In genomic region chr5:24283181-24283580, GRCm38 (mm10) we compare ENCODE assay signal across 19 mouse cellular contexts.
DNase-seq lines count a peak whose midpoint lies in the region; ATAC-seq lines count a peak whose summit lies in the region.
"Had no signal": no experiment of that assay in that cellular context is flagged by ENCODE, and none has a peak within 500 bp of the region (broad histone marks: within the 10 kb centered on the region; RNA-seq: fewer than 3 reads in every experiment).

No protein-coding gene starts in this region.

- ATAC-seq in erythroblast, adult 5-6 weeks (replicated peaks; ENCODE audit: low FRiP score, poor library complexity, severe bottlenecking), result no peak
- ATAC-seq: CD4-positive, CD25-positive, alpha-beta regulatory T cell, adult 4 months; forebrain, embryonic 13.5 days; forebrain, embryonic 15.5 days had no signal

- DNase-seq in adrenal gland, adult 2 months, result peak; percentile 36
- DNase-seq in adrenal gland, adult 18-20 months (ENCODE audit: low spot score in 2 of 2), result no peak
- DNase-seq in 3T3-L1 (ENCODE audit: low read depth, low spot score), result peak; percentile 89
- peak; percentile 65 for DNase-seq in NIH3T3 (ENCODE audit: low read depth)
- DNase-seq in layer of hippocampus, adult 9-10 months (ENCODE audit: low spot score), result no peak
- DNase-seq: adrenal gland, postnatal 10 days; adrenal gland, postnatal 25 days; cerebellum, adult 11 months; cerebellum, adult 18-20 months; cerebellum, adult 8-10 months; cerebellum, adult 9-11 months; cerebellum, postnatal 14 days; cerebellum, postnatal 36 days; embryo, embryonic 11 days; forebrain, postnatal 0 days had no signal

Comparison
In these comparisons a context has a peak if more than half of its experiments do, and no peak if none do; other contexts are left out.
1. DNase-seq: peak in adrenal gland, adult 2 months (single experiment), 3T3-L1 (single experiment) and NIH3T3 (single experiment); none in adrenal gland, adult 18-20 months (0 of 2) and layer of hippocampus, adult 9-10 months (single experiment).